In genomic region chr17:45756391-45756790, GRCm38 (mm10) we compare ENCODE assay signal across 34 mouse cellular contexts. TPM values are rescaled to one million over a fixed set of nuclear protein-coding genes. Genes with fewer than 3 reads are reported as not detected.
A peak's percentile ranks its signal among the peaks of the same experiment; 100 is the strongest.
DNase-seq lines count a peak whose midpoint lies in the region; TF ChIP-seq lines count a peak whose summit lies in the region.
"Had no signal": no experiment of that assay in that cellular context is flagged by ENCODE, and none has a peak within 500 bp of the region (broad histone marks: within the 10 kb centered on the region; RNA-seq: fewer than 3 reads in every experiment).

No protein-coding gene starts in this region.

- no peaks in the 10 kb centered on the region for H3K79me2 ChIP-seq in macrophage (ENCODE audit: inconsistent target)

- no peaks in the 10 kb centered on the region; the same call in 1 of the 2 replicates for H3K27me3 ChIP-seq in embryonic facial prominence, embryonic 10.5 days (replicated peaks; ENCODE audit: low read depth, poor library complexity, severe bottlenecking)
- H3K27me3 ChIP-seq: embryonic facial prominence, embryonic 12.5 days; forebrain, embryonic 15.5 days; limb, embryonic 15.5 days; midbrain, embryonic 15.5 days; neural tube, embryonic 12.5 days; stomach, embryonic 15.5 days had no signal

- intact Hi-C loops in left cerebral cortex, postnatal 4 days (cut with DNase I): no loop called here
- intact Hi-C loops in left cerebral cortex, postnatal 14 days (cut with DNase I): no loop called here

- WGBS in embryonic facial prominence, embryonic 10.5 days: 68% methylated on average over 8 of the region's 8 CpGs
- WGBS in macrophage (ENCODE audit: missing documents): 69% methylated on average over 8 of the region's 8 CpGs

- H3K27ac ChIP-seq in bone marrow macrophage, adult 2 months (ENCODE audit: insufficient read depth, low read depth, low read length): 0 out of 2 replicates have a peak overlapping the region, but pooled peaks have one; percentile 89
- H3K27ac ChIP-seq in embryonic facial prominence, embryonic 10.5 days (replicated peaks): peak overlapping the region; percentile 54
- H3K27ac ChIP-seq in macrophage: peak overlapping the region; percentile 97
- H3K27ac ChIP-seq: embryonic facial prominence, embryonic 12.5 days; forebrain, embryonic 15.5 days; gastrocnemius, adult 2 months; heart, embryonic 13.5 days; limb, embryonic 15.5 days; liver, embryonic 13.5 days; midbrain, embryonic 10.5 days; midbrain, embryonic 15.5 days; neural tube, embryonic 12.5 days; stomach, embryonic 15.5 days had no signal

- H3K4me3 ChIP-seq in bone marrow macrophage, adult 2 months (ENCODE audit: insufficient read depth, low read length): no peak overlapping the region
- H3K4me3 ChIP-seq in embryonic facial prominence, embryonic 10.5 days: no peak overlapping the region
- no peak overlapping the region for H3K4me3 ChIP-seq in macrophage (ENCODE audit: inconsistent target)
- H3K4me3 ChIP-seq: embryonic facial prominence, embryonic 12.5 days; forebrain, embryonic 15.5 days; gastrocnemius, adult 2 months; heart, embryonic 13.5 days; limb, embryonic 15.5 days; liver, embryonic 13.5 days; midbrain, embryonic 10.5 days; midbrain, embryonic 15.5 days; neural tube, embryonic 12.5 days; stomach, embryonic 15.5 days had no signal

- no peak for TF ChIP-seq CTCF in bone marrow macrophage, adult 2 months (IDR thresholded peaks at IDR 0.05; ENCODE audit: low read depth, low read length)

- H3K36me3 ChIP-seq in embryonic facial prominence, embryonic 10.5 days (replicated peaks): no peaks in the 10 kb centered on the region
- no peaks in the 10 kb centered on the region for H3K36me3 ChIP-seq in macrophage (ENCODE audit: inconsistent target)
- H3K36me3 ChIP-seq: embryonic facial prominence, embryonic 12.5 days; forebrain, embryonic 15.5 days; heart, embryonic 13.5 days; limb, embryonic 15.5 days; liver, embryonic 13.5 days; midbrain, embryonic 10.5 days; midbrain, embryonic 15.5 days; neural tube, embryonic 12.5 days; stomach, embryonic 15.5 days had no signal

- H3K4me1 ChIP-seq in bone marrow macrophage, adult 2 months (ENCODE audit: control insufficient read depth, insufficient read depth, low read length): peaks cover 62% of the 10 kb centered on the region
- H3K4me1 ChIP-seq in embryonic facial prominence, embryonic 10.5 days: peaks cover 61% of the 10 kb centered on the region
- H3K4me1 ChIP-seq: heart, embryonic 13.5 days had no signal

- H3K9me3 ChIP-seq in embryonic facial prominence, embryonic 10.5 days: no peaks in the 10 kb centered on the region
- H3K9me3 ChIP-seq: embryonic facial prominence, embryonic 12.5 days; forebrain, embryonic 15.5 days; heart, embryonic 13.5 days; limb, embryonic 15.5 days; liver, embryonic 13.5 days; midbrain, embryonic 10.5 days; midbrain, embryonic 15.5 days; neural tube, embryonic 12.5 days; stomach, embryonic 15.5 days had no signal

- no peak for TF ChIP-seq POLR2A in bone marrow macrophage, adult 2 months (IDR thresholded peaks at IDR 0.05; ENCODE audit: borderline replicate concordance, low read depth, low read length)

- peak; percentile 36 for DNase-seq in left cerebral cortex, postnatal 4 days
- no peak for DNase-seq in left cerebral cortex, postnatal 14 days (ENCODE audit: low spot score in 2 of 2)
- DNase-seq in embryonic facial prominence, embryonic 10.5 days (ENCODE audit: low spot score): no peak
- DNase-seq in c-Kit-positive CD71-positive TER-119-positive erythroid progenitor cells, embryonic 14.5 days (ENCODE audit: low spot score): no peak
- DNase-seq in adrenal gland, adult 2 months: no peak
- DNase-seq: adrenal gland, postnatal 36 days; cerebellum, adult 8-10 months; cerebellum, postnatal 25 days; gastrocnemius, adult 2 months; heart, postnatal 10 days; kidney, adult 9 months; kidney, postnatal 10 days; layer of hippocampus, adult 9-11 months; liver, embryonic 13.5 days; lung, adult 2 months; lung, postnatal 36 days; right cerebral cortex, postnatal 14 days had no signal

RNA-seq across cellular contexts. Expression of gene 1600014C23Rik, which starts 22.7 kb away (rescaled TPM):
- total RNA-seq in left cerebral cortex, postnatal 4 days (2021): not detected
- under 1 TPM in 1 of 2 experiments, not detected in 1; 0.77 TPM for total RNA-seq in left cerebral cortex, postnatal 14 days (2021)
- not detected in 2 replicates for polyA plus RNA-seq in bone marrow macrophage, adult 2 months (2012; ENCODE audit: insufficient read depth, insufficient read length, missing spikeins)
- not detected in 2 replicates for polyA plus RNA-seq in embryonic facial prominence, embryonic 10.5 days (2016; fragmentation: Nextera tagmentation; extraction: Ambion mirVana)
- total RNA-seq in macrophage (2018; cell fraction: chromatin; rRNA removed): not detected
- total RNA-seq in macrophage (2018; cell fraction: cytosol; rRNA removed): not detected
- not detected for total RNA-seq in macrophage (2018; cell fraction: nucleus; rRNA removed)
- polyA plus RNA-seq in macrophage (2018): not detected in 3 replicates
- not detected for total RNA-seq in adrenal gland, adult 2 months (2021)
- polyA plus RNA-seq in adrenal gland, adult 2 months (2012; rRNA removed): not detected in 2 replicates
- total RNA-seq: adrenal gland, adult 18-20 months; adrenal gland, postnatal 36 days; gastrocnemius, postnatal 4 days; heart, postnatal 10 days; hematopoietic stem cell, adult 5-6 weeks; left cerebral cortex, postnatal 10 days had no signal
- polyA plus RNA-seq: CD4-positive, CD25-positive, alpha-beta regulatory T cell, adult 4 months; forebrain, embryonic 15.5 days; intestine, postnatal 0 days; limb, embryonic 15.5 days; liver, embryonic 13.5 days; lung, adult 2 months; neural tube, embryonic 12.5 days; small intestine, adult 2 months; stomach, embryonic 15.5 days had no signal
